Mouse (Mus musculus): ENCODE measurements around the gene Il22ra2.

Gene Il22ra2

GRCm38 (mm10) chr10:19621408-19622048, at the start of gene Il22ra2:
Gene Il22ra2 (plus strand): TSS chr10:19621998.
- DNase-seq (ENCODE audit: low spot score in 2 of 2) = no peak

DNA sequence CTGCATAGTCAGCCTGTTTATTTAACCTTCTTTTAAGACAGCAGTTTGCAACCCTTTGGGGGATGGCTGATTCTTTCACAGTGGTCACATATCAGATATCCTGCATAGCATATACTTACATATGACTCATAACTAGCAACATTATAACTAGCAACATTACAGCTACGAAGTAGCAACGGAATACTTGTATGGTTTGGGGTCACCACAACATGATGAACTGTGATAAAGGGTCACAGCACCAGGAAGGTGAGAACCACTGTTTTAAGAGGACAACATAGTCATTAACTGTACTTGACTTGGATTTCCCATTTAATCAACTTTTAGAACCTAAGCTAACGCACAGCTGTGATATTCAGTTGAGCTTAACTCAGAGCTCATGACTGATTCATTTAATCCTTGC, 44.2 kb upstream of the Il22ra2 start:
- DNase-seq (ENCODE audit: low spot score in 2 of 2) = no peak

GRCm38 (mm10) chr10:19578001-19578400, 43.8 kb upstream of the Il22ra2 start:
- DNase-seq (ENCODE audit: low spot score in 2 of 2) = no peak

DNA sequence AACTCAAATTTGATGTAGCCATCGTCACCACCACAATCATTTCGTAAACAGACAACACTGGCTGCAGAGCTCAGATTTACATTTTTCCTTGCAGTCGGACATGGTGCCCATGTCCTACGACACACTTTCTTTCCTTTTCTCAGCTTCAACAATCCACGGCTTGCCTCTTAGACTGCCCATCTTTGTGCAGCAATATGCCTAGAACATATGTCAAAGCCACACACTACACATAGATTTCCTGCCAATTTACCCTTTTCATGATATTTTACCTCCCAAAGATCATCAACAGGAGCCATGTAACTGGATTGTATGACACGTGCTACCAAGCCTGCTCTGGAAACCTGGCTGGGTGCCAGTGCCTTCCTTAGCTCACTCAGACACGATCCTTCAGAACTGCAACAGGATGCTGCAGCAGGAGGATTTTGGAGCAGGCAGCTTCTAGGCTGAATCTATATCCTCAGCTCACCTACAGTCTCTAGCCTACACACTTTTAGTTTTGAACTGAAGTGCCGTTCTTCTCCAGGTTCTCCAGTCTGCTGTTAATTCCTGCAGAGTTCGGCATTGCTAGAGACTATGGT, 43.3 kb upstream of the Il22ra2 start:
- no peak for DNase-seq (ENCODE audit: low spot score in 2 of 2)

- no peak for DNase-seq (ENCODE audit: low spot score in 2 of 2)
These were observed 41.1 kb upstream of the Il22ra2 start for GRCm38 (mm10) chr10:19580660-19581059.

DNA sequence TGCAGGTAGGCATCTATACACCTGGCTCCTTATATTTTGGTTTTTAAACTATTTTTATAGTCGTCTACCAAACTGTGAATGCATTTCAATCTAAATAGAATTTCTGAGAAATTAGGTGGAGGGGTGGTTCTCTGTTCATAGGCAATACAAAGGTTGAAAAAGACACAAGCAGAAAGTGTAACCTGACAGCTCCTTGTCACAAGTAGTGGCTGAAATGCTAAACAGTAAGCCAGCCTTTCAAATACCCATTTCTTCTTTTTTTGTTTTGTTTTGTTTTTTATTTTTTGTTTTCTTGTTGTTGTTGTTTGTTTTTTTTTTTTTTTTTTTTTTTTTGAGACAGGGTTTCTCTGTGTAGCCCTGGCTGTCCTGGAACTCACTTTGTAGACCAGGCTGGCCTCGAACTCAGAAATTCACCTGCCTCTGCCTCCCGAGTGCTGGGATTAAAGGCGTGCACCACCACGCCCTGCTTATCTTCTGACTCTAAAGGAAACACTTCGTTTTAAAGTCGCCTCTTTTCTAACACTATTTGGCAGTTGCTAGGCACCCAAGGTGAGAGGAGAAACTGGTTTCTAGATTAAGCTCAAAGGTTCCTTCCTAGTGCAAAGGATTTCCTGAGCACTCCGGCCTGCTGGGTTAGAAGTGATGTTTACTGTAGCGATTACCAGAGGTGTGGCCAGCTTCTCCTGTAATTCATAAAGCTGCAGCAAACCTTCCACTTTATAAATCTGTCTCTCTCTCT, 39.8 kb upstream of the Il22ra2 start:
- DNase-seq (ENCODE audit: low spot score in 2 of 2) = peak; percentile 46 to 74

DNA sequence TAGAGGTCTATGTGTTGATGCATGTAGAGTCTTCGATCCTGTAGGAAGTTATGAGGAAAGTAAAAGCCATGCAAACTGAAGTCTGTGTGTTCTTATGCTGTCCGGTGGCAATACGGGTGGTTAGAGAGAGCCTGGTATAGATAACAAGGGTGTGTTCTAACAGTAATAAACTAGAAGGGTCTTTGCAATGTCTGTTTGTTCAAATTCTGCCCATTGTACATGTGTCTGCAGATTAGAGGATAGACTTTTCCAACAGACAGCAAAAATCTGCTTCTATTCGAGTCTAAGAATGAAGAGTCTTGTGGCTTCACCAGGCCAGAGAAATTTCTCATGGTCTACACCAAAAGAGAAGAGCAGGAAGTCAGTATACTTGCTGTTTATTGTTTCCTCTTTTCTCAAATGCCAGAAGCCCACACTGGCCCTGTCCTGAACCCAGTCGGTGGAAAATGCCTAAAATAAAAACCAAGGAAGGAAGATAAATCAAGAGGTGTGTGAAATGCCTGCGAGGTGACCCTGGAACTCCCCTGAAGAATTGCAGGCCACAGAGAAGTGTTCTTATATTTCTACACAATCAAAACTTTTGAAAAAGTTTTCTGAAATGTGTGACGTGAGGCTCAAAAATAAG, 38.9 kb upstream of the Il22ra2 start:
- no peak for DNase-seq (ENCODE audit: low spot score in 2 of 2)

GRCm38 (mm10) chr10:19584064-19584463, 37.7 kb upstream of the Il22ra2 start:
- DNase-seq (ENCODE audit: low spot score in 2 of 2) = peak; percentile 35 to 68

- no peak for DNase-seq (ENCODE audit: low spot score in 2 of 2)
These were observed 37.0 kb upstream of the Il22ra2 start for GRCm38 (mm10) chr10:19584846-19585245.

DNA sequence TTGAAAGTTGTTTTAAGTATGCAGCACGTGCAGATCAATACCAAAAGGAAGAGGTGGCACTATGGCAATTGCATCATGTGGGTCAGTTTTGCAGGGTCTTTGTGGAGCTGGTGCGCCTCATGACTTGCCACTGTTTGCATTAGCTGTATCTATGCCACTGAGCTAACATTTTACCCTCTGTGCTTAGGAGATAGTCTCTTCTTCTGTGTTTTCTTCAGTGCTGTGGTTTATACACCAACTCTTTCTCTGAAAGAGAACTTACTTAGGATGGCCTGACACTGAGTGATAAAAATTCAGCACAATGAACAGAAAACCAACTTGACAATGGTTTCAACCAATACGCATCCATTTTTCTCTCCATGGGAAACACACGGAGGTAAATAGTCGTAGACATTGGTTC, 35.9 kb upstream of the Il22ra2 start:
- no peak for DNase-seq (ENCODE audit: low spot score in 2 of 2)

DNA sequence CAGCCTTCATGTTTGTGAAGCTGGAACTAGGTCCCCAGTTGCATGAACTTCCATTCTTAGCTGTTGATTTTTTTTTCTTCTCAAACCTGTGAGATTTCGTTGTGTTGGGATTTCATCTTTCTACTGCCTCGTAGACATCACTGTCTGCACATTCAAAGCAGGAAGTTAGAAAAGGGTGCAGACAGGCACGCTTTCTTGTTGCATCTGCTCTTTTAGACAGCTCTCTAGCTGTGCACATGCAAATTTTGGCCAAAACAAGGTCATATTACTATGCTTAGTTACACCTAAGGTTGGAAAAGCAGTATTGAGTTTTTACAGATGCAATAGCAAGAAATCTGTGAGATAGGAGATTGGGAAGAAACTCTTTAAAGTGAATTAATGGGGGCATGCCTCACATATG, 34.5 kb upstream of the Il22ra2 start:
- DNase-seq (ENCODE audit: low spot score in 2 of 2) = no peak

DNA sequence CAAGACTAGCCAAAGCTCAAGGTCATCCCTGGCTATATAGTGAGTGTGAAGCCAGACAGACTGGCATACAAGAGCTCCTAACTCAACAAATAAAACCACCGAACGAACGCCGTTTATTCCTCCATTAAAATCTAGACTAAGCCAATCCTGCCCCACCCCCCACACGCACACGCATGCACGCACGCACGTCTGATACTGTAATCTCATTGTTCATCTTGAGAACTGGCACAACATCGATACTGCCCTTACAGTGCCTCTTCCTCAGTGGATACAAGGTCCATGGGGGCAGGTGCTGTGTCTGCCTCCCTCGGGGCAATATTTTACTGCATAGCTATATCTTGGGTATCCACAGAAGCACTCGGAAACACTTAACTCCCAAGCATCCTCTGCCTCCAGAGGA, 32.2 kb upstream of the Il22ra2 start:
- DNase-seq (ENCODE audit: low spot score in 2 of 2) = no peak

GRCm38 (mm10) chr10:19591286-19591640, 30.5 kb upstream of the Il22ra2 start:
- DNase-seq (ENCODE audit: low spot score in 2 of 2) = no peak

- peak; percentile 100 for DNase-seq (ENCODE audit: low spot score in 2 of 2)
These were observed 30.0 kb upstream of the Il22ra2 start, which contains the start of gene Ifngr1 for GRCm38 (mm10) chr10:19591641-19592441. Gene Ifngr1 (plus strand): TSS chr10:19591949.

DNA sequence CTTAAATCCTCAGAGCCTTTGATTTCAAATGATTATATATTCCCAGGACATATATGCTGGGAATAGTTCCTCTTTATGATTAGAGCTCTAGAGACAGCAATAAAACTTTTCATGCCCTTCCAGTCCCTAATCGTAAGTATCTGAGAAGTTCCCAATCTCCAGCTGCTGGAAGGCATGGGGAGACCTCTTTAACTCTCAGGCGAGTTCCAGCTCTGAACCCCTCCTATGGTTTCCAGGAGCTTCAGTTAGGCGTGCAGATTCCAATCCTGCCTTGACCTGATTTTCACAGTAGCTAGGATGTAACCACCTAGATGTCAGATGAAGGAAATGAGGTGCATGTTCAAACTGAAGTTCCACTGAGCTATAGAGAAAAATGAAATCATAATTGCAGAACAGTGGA, 29.2 kb upstream of the Il22ra2 start:
- no peak for DNase-seq (ENCODE audit: low spot score in 2 of 2)

DNA sequence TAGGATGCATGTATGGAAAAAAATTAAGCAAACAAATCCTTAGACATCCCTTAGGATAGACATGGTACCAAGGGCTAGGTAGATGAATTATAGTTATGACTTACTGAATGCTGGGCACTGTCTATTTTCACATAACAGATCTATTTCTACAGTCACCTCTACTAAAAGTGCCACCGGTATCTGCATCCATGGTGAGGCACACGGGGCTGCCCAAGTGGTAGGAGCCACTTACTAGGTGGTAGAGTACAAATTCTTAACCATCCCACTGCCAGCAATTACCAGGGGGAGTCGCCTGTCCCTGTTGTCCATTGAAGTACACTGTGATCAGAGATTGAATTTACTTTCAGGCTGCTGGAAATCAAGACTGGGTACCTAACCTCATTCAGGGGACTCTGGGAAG, 28.5 kb upstream of the Il22ra2 start:
- no peak for DNase-seq (ENCODE audit: low spot score in 2 of 2)

DNA sequence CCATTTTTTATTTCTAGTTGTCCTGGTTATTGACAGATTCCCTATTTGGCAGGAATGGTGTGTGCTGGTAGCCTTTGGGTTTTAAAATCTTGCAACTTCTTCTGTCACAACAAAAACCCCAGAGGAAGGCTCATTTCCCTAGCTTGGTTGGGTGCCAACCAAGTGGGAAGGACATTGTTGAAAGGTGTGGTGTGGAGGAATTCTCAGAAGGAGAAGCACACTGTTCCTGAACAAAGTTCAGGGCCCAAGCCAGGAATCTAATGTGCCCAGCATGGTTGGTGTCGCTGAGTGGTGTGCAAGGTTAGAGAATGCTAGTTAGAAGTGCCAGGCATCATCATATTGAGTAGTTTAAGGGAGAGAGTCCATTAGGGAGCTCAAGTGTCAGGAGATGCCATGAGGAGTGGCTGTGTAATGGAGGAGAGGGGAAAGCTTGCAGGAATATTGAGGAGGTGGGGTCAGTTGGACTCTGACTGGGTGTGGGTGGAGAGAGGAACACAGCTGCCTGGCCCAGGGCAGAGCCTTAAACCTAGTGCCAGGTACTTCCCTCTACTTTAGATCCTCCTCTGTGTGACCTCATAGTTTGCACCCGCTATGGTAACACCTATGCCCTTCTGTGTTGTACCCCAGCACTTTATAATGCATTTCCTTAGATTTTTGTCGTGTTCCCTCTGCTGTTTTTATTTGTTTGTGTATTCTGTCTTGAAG, 27.4 kb upstream of the Il22ra2 start:
- no peak for DNase-seq (ENCODE audit: low spot score in 2 of 2)

- no peak for DNase-seq (ENCODE audit: low spot score in 2 of 2)
These were observed 24.9 kb upstream of the Il22ra2 start for GRCm38 (mm10) chr10:19596866-19597265.

DNA sequence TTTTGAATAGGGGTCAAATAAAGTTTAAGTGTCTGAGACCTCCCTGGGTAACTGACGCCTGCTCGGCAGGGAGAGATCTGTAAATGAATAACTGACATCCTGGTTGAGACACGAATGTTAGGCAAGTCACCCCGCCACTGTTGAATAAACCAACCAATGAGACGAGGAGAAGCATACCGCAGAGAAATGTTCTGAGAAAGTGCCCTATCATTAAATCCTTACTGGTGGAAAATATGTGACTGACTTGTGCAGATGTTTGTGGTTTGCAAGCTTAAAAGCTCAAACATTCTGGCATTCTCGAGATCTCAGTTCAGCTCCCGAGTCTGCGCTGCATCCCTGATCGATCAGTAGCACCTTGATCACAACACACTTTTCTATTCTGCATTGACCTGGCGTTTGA, 23.7 kb upstream of the Il22ra2 start:
- DNase-seq (ENCODE audit: low spot score in 2 of 2) = no peak

DNA sequence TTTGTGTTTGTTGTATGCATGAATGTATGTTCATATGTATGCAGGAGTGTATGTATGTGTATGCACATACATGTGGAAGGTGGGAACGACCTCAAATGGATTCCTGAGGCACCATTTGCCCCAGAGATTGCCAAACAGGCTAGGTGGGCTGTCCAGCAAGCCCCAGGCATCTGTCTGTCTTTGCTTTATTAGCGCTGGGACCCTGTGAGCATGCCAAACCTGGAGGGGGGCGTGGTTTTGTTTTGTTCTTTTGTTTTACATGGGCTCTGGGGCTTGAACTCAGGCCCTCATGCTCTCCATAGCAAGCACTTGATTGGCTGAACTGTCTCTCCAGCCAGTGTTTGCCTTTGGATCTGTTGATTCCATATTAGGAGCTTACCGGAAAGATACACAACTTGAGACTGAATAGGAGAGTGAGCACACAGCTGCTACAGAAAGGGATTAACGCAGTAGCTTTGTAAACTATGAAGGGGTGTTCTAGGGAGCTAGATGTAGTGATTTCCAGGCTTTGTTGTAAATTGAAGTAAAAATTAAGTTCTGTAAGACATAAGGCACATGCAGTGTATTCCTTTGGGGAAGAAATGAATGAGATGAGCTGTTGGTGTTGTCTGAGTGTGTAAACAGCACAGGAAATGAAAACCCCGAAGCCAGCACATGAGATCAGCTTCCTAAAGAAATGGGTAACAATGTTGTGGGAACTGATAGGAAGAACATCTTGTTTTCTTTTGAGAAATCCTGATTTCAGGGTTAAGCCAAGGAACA, 22.3 kb upstream of the Il22ra2 start:
- no peak for DNase-seq (ENCODE audit: low spot score in 2 of 2)

- DNase-seq (ENCODE audit: low spot score in 2 of 2) = no peak
These were observed 21.7 kb upstream of the Il22ra2 start for GRCm38 (mm10) chr10:19600093-19600420.

All from heart, adult 9 months (tissue).